Mouse (Mus musculus) hindbrain, embryonic 13.5 days (tissue): ENCODE results near the gene Zmiz2. TPM values are rescaled to one million over a fixed set of nuclear protein-coding genes. Genes with fewer than 3 reads are reported as not detected.
"Not testable (repeated sequence)": the region's sequence is repeated elsewhere in the genome, so short reads cannot be mapped to it uniquely, and the experiment has no call there.

Source experiments
- ATAC-seq: fragments of 200-750 bp; cut with Nextera tagmentation; 2 replicates; pipeline ENCODE4 v1.8.0; 2017; ENCODE audit warnings: moderate TSS enrichment; ENCODE audit not compliant: low FRiP score
- H3K27ac ChIP-seq: fragments of 300-500 bp; sonication (generic); 2 replicates; pipeline ENCODE4 v1.5.1; 2015; ENCODE audit warnings: inconsistent platforms, mild to moderate bottlenecking, moderate library complexity
- H3K27me3 ChIP-seq: fragments of 300-500 bp; sonication (generic); 2 replicates; pipeline ENCODE4 v1.6.1; 2015; ENCODE audit warnings: mild to moderate bottlenecking, inconsistent platforms
- H3K36me3 ChIP-seq: fragments of 300-500 bp; sonication (generic); 2 replicates; pipeline ENCODE4 v1.6.1; 2015; ENCODE audit warnings: mild to moderate bottlenecking, inconsistent platforms
- H3K4me1 ChIP-seq: fragments of 300-500 bp; sonication (generic); replicated peaks from 2 replicates; pipeline ENCODE4 v1.6.1; 2015; ENCODE audit warnings: inconsistent platforms
- H3K4me2 ChIP-seq: fragments of 300-500 bp; sonication (generic); 2 replicates; pipeline ENCODE4 v1.6.1; 2015; ENCODE audit warnings: inconsistent platforms, mild to moderate bottlenecking, moderate library complexity
- H3K4me3 ChIP-seq: fragments of 300-500 bp; sonication (generic); 2 replicates; pipeline ENCODE4 v1.5.1; 2015; ENCODE audit warnings: mild to moderate bottlenecking, inconsistent platforms
- H3K9ac ChIP-seq: fragments of 300-500 bp; sonication (generic); 2 replicates; pipeline ENCODE4 v1.6.1; 2015; ENCODE audit warnings: mild to moderate bottlenecking, inconsistent platforms
- H3K9me3 ChIP-seq: fragments of 300-500 bp; sonication (generic); 2 replicates; pipeline ENCODE4 v1.6.1; 2016; ENCODE audit warnings: inconsistent platforms
- WGBS: fragments of 180-500 bp; shearing (Covaris S2); methylation state at CpG from one replicate; pipeline ENCODE4 v1.1.7; 2015; 5-methylcytosine and 5-hydroxymethylcytosine counted together
- polyA plus RNA-seq: library from polyadenylated mRNA; unstranded; fragments of >200 nt; fragmentation: Nextera tagmentation; extraction: Ambion mirVana; gene quantifications from 2 replicates; pipeline ENCODE4 v1.2.1, GENCODE M21; 2015

Gene Zmiz2
- 29.2 and 31.9 TPM in 2 replicates for polyA plus RNA-seq

DNA sequence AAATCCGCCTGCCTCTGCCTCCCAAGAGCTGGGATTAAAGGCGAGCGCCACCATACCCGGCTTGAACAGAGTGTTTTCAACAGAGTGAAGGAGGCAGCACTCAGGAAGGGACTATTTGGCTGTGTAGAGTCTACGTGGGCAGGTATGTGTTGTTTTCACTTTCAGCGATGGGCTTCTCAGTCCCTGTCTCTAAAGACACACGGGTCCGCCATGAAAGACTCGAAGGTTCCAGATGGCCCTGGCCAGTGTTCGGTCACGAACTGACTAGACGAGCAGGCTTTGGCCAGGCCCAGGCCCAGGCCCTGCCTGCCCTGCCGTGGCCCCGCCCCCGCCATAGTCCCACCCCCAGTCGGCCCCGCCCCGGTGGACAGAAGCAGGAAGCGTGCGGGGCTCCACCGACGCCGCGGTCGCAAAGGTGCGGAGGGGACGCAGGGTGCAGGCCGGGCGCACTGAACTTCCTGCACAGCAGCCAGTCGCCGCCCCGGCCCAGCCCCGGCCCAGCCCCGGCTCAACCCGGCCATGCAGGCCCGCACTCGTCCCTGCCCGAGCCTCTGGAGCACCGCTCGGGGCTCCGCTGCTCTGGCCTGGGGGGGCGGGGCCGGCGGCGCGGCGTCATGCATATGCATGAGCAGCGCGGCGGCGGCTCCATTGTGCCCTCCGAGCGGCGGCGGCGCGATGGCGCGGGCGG, at the start of gene Zmiz2:
TSS of gene Zmiz2 (plus strand) at position 349 of the 688 bp plus-strand sequence.
- H3K9ac ChIP-seq, result peak within 1 kb of the TSS; percentile 99
- H3K27me3 ChIP-seq, result no peaks in the 10 kb centered on the region
- no peaks in the 10 kb centered on the region for H3K9me3 ChIP-seq
- peak within 1 kb of the TSS; percentile 82 for H3K4me2 ChIP-seq
- H3K27ac ChIP-seq, result peak within 1 kb of the TSS; percentile 96
- peak; percentile 98 for ATAC-seq
- peak within 1 kb of the TSS; percentile 98 for H3K4me3 ChIP-seq
- H3K36me3 ChIP-seq, result peaks cover 24% of the 10 kb centered on the region
- peaks cover 31% of the 10 kb centered on the region for H3K4me1 ChIP-seq
- 10% methylated on average over 35 of the region's 60 CpGs for WGBS

DNA sequence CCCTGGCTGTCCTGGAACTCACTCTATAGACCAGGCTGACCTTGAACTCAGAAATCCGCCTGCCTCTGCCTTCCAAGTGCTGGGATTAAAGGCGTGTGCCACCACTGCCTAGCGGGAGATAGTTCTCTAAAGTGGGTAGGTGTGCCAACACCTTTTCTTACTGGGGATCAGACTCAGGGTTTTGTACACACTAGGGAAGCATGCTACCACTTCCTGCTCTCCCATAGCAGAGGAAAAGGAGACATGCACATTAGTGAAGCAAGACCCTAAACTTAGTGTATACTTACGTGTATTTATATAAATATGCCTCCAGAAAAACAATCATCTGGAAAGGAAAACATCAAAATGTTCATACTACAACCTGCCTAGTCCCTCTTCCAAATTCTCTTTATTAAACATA, 42.9 kb upstream of the Zmiz2 start:
- ATAC-seq, result no peak
- Histone ChIP-seq H3K4me1 (no peaks in the 10 kb centered on the region), H3K9ac (no peak overlapping the region), H3K9me3 (no peaks in the 10 kb centered on the region), H3K36me3 (peaks cover 94% of the 10 kb centered on the region), H3K4me3 (no peak overlapping the region), H3K27me3 (no peaks in the 10 kb centered on the region), H3K4me2 (no peak overlapping the region), H3K27ac (no peak overlapping the region)
- WGBS, result 92% methylated on average over 4 of the region's 4 CpGs

DNA sequence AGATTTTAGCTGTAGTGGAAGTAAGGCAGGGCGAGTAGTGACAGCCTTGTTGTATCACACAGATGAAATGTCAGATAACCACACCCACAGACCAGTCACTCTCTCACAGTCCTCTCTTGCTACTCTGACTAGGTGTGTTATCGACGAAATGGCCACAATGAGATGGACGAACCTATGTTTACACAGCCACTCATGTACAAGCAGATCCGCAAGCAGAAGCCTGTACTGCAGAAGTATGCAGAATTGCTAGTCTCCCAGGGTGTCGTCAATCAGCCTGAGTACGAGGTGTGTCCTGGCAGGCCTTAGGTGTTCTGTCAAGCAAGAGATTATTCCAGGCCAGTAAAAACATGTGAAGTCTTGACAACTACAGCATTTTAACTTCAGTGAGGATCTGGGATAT, 41.9 kb upstream of the Zmiz2 start:
- Histone ChIP-seq H3K9ac (no peak overlapping the region), H3K4me1 (no peaks in the 10 kb centered on the region), H3K4me2 (no peak overlapping the region), H3K27ac (no peak overlapping the region), H3K9me3 (no peaks in the 10 kb centered on the region), H3K27me3 (no peaks in the 10 kb centered on the region), H3K36me3 (peaks cover 91% of the 10 kb centered on the region), H3K4me3 (no peak overlapping the region)
- 95% methylated on average over 7 of the region's 7 CpGs for WGBS
- ATAC-seq, result no peak

DNA sequence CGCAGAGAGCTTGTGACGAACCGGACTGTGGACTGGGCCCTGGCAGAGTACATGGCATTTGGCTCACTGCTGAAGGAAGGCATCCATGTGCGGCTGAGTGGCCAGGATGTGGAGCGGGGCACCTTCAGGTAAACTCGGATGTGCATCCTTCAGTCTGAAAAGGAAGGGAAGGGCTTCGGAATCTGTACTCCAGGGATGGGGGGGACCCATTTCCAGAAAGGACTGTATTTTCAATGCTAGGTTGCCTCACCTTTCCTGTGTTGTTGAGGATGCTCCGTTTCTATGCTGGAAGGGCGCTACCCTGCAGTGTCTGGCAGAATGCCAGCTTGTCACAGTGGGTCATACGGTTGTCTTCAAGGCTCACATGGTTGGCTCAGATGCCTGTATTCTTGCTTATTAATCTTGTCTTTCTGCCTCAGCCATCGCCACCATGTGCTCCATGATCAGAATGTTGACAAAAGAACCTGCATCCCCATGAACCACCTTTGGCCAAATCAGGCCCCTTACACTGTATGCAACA, 40.1 kb upstream of the Zmiz2 start:
- Histone ChIP-seq H3K4me3 (no peak overlapping the region), H3K4me2 (no peak overlapping the region), H3K27me3 (no peaks in the 10 kb centered on the region), H3K27ac (no peak overlapping the region), H3K9ac (no peak overlapping the region), H3K9me3 (no peaks in the 10 kb centered on the region), H3K36me3 (peaks cover 94% of the 10 kb centered on the region), H3K4me1 (no peaks in the 10 kb centered on the region)
- 90% methylated on average over 11 of the region's 11 CpGs for WGBS
- no peak for ATAC-seq

DNA sequence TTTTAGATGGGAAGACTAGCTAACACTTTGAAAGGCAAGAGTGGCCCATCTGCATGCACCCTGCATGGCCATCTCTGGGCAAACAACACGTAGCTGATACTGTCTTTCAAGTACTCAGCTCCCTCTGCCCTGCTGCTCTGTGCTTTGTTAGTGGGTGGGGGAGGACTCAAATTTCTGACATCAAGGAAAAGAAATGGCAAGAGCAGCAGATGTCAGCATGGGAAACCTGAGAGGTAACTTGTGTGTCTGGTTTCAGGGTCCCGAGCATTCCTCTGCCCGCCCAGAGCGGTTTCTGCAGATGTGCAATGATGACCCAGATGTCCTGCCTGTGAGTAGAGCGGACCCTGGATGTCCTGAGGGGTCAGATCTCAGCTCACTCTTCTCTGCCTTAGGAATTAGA, 39.3 kb upstream of the Zmiz2 start:
- H3K4me2 ChIP-seq, result no peak overlapping the region
- 92% methylated on average over 5 of the region's 5 CpGs for WGBS
- H3K9ac ChIP-seq, result no peak overlapping the region
- H3K4me3 ChIP-seq, result no peak overlapping the region
- no peaks in the 10 kb centered on the region for H3K9me3 ChIP-seq
- H3K36me3 ChIP-seq, result peaks cover 94% of the 10 kb centered on the region
- H3K27me3 ChIP-seq, result no peaks in the 10 kb centered on the region
- ATAC-seq, result no peak
- H3K4me1 ChIP-seq, result no peaks in the 10 kb centered on the region
- no peak overlapping the region for H3K27ac ChIP-seq

DNA sequence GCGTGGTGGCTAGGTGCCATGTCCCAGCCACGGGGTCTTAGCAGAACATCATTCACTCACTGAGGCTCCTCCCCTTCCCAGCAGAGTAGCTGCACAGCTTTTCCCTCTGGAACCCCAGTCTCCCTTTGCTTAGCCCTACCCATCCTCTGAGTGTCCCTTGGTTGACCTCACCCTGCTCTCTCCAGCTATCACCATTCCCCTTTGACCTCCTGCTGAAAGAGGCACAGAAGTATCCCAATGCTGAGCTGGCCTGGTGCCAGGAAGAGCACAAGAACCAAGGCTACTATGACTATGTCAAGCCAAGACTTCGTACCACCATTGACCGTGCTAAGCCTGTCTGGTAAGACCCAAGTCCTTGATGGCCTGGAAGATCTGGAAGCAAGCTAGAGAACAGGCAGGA, 33.8 kb upstream of the Zmiz2 start:
- Histone ChIP-seq H3K4me3 (no peak overlapping the region), H3K4me1 (no peaks in the 10 kb centered on the region), H3K9ac (no peak overlapping the region), H3K27me3 (no peaks in the 10 kb centered on the region), H3K36me3 (peaks cover 68% of the 10 kb centered on the region), H3K27ac (no peak overlapping the region), H3K4me2 (no peak overlapping the region), H3K9me3 (no peaks in the 10 kb centered on the region)
- 90% methylated on average over 4 of the region's 4 CpGs for WGBS
- ATAC-seq, result no peak

DNA sequence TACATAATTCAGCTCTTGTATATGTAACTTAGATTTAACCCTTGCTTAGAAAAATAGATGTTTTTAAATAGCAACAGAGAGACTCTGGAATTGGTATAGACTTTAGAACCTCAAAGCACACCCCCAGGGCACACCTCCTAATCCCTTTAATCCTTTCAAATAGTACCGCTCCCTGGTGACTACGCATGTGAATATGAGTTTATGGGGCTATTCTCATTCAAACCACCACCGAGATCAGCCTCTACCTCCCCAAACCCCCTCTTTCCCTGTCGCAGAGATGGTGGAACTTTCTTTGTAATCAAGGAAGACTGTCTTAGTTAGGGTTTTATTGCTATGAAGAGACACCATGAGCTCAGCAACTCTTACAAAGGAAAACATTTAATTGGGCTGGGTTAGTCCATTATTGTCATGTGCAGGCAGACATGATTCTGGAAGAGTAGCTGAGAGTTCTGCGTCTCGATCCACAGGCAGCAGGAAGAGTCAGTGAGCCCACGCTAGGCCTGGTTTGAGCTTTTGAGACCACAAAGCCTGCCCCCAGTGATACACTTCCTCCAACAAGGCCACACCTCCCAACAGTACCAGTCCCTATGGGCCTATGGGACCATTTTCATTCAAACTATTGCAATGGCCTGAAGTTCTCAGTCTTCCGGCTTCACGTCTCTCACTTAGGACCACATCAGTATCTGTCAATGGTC, 24.1 kb upstream of the Zmiz2 start:
- no peaks in the 10 kb centered on the region for H3K27me3 ChIP-seq
- 91% methylated on average over 9 of the region's 9 CpGs for WGBS
- H3K27ac ChIP-seq, result no peak overlapping the region
- ATAC-seq, result no peak
- no peak overlapping the region for H3K4me3 ChIP-seq
- H3K9ac ChIP-seq, result no peak overlapping the region
- H3K4me1 ChIP-seq, result no peaks in the 10 kb centered on the region
- no peaks in the 10 kb centered on the region for H3K9me3 ChIP-seq
- no peaks in the 10 kb centered on the region for H3K36me3 ChIP-seq
- H3K4me2 ChIP-seq, result no peak overlapping the region

DNA sequence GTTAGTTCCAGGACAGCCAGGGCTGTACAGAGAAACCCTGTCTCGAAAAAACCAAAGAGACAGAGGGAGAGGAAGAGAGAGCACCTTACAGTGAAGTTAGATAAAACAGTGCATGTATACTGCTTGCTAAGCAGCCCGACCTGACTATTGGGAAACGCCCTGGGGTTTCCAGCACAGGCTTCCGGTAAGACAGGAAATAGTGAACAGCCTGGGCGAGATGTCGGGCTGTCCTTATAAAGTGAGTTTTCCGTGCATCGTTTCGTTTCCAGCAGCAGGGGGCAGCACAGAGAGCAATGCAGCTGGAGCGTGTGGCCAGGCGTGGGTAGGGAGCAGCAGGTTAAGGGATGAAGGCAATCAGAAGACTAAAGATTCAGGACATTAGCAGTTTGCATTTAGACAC, 23.0 kb upstream of the Zmiz2 start:
- no peaks in the 10 kb centered on the region for H3K4me1 ChIP-seq
- H3K4me2 ChIP-seq, result no peak overlapping the region
- no peak overlapping the region for H3K27ac ChIP-seq
- no peaks in the 10 kb centered on the region for H3K36me3 ChIP-seq
- no peaks in the 10 kb centered on the region for H3K27me3 ChIP-seq
- H3K4me3 ChIP-seq, result no peak overlapping the region
- WGBS, result 21% methylated on average over 11 of the region's 11 CpGs
- ATAC-seq, result peak; percentile 68
- no peaks in the 10 kb centered on the region for H3K9me3 ChIP-seq
- no peak overlapping the region for H3K9ac ChIP-seq

DNA sequence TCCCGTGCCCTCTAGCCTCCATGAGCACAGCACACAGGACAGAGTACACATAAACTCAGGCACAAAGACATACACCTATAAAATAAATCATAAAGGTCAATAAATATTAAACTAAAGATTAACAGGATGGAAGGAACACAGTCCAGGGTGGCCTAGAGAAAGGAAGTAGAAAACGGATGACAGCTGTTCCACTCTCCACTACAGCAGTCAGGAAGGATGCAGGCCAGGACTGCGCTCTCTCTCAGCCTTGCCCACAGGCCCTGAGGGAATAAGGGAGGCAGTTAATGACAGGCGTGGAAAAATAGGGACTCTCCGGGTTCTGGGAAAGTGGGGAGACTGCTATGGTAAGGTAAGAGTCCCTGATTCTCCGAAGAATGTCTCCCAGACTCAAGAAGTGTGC, 22.4 kb upstream of the Zmiz2 start:
- Histone ChIP-seq H3K4me1 (no peaks in the 10 kb centered on the region), H3K4me3 (no peak overlapping the region), H3K4me2 (no peak overlapping the region), H3K9ac (no peak overlapping the region), H3K27me3 (no peaks in the 10 kb centered on the region), H3K27ac (no peak overlapping the region), H3K36me3 (no peaks in the 10 kb centered on the region), H3K9me3 (no peaks in the 10 kb centered on the region)
- ATAC-seq, result no peak
- WGBS, result 72% methylated on average over 6 of the region's 6 CpGs

DNA sequence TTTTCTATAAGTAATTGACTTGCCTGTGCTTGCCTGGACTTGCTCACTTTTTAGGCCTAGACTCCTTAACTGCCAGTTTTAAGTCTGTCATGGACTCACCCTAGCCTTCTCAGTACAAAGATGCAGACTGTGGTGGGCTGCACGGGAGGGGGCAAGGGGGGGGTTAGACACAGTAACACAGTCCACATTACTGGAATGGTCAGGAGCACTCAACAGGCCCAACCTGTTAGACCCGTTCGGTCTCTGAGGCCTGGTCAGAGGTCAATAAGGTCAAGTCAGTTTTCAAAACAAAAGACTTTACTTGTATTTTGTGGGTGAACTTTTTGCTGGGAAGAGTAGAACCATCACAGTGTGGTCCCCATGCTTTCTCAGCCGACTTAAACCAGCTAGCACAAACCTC, 21.7 kb upstream of the Zmiz2 start:
- no peaks in the 10 kb centered on the region for H3K9me3 ChIP-seq
- no peak for ATAC-seq
- no peak overlapping the region for H3K4me3 ChIP-seq
- no peaks in the 10 kb centered on the region for H3K27me3 ChIP-seq
- H3K4me2 ChIP-seq, result no peak overlapping the region
- no peaks in the 10 kb centered on the region for H3K4me1 ChIP-seq
- WGBS, result 74% methylated on average over 4 of the region's 4 CpGs
- no peak overlapping the region for H3K27ac ChIP-seq
- H3K9ac ChIP-seq, result no peak overlapping the region
- no peaks in the 10 kb centered on the region for H3K36me3 ChIP-seq

DNA sequence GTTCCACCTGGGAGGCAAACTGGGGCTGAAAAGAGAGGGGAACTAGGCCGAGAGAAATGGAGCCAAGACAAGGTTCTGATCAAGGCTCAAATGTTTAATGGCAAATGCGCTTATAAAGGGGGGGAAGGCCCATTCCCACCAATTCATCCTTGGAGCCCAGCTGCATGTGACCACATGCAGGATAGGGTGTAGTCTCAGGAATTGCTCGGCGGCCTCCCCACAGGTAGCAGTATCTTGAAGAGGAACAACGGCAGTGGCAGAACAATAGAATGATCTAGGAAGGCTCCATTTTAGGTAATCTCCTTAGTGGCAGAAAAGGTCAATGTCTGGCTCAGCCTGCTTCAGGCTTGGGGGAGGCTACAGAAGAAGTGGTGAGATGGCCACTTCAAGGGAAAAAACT, 20.9 kb upstream of the Zmiz2 start:
- not testable (repeated sequence) for H3K4me1 ChIP-seq, H3K4me2 ChIP-seq, H3K9me3 ChIP-seq, H3K27me3 ChIP-seq, H3K36me3 ChIP-seq, H3K9ac ChIP-seq, H3K4me3 ChIP-seq, ATAC-seq, H3K27ac ChIP-seq
- WGBS, result 80% methylated on average over 5 of the region's 5 CpGs

DNA sequence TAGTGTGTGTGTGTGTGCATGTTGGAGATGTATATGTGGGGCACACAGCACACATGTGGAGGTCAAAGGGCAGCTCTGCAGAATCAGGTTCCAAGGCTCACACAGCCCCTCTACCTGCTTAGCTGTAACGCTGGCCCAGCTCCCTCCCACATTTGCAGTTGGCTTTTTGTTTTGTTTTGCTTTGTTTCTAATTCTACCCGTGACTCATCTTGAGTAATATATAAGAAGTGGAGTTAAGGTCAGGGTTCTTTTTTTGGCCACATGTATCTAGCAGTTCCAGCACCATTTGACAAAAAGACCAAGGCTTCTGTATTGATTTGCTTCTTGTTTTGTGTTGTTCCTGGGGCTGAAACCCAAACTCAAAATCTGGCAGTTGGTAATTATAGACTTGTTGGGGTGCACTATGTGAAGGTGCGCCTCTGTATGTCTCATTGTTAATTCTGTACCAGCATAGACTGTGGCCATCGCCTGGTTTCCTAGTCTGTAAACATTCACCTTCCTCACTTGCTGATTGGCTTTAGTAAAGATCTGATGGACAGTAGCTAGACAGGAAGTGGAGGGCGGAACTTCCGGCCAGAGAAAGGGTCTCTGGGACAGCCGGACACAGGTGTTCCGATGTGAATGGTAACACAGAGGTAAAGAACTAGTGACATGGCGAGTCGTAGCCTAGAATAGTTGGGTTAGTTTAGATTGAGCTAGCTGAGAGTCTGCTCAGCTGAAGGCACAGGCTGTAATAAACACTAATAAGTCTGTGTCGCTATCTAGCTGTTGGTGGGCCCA, 17.3 kb upstream of the Zmiz2 start:
- Histone ChIP-seq H3K27ac (no peak overlapping the region), H3K4me3 (no peak overlapping the region), H3K36me3 (no peaks in the 10 kb centered on the region), H3K9me3 (no peaks in the 10 kb centered on the region), H3K27me3 (no peaks in the 10 kb centered on the region), H3K9ac (no peak overlapping the region), H3K4me2 (no peak overlapping the region), H3K4me1 (no peaks in the 10 kb centered on the region)
- WGBS, result 89% methylated on average over 11 of the region's 11 CpGs
- ATAC-seq, result no peak
